Mouse (Mus musculus) megakaryocyte, embryonic 14.5 days (primary cell): ENCODE measurements around the gene Rcor1.

Experiments used
- FLI1 ChIP-seq: IDR thresholded peaks from 2 replicates; pipeline ENCODE4 v1.6.1; 2012; ENCODE audit warnings: low read length, inconsistent platforms, mixed read lengths
- GATA1 ChIP-seq: IDR thresholded peaks from 3 replicates; pipeline ENCODE4 v1.6.1; 2012; ENCODE audit warnings: mixed read lengths, low read length, inconsistent platforms, borderline replicate concordance

DNA sequence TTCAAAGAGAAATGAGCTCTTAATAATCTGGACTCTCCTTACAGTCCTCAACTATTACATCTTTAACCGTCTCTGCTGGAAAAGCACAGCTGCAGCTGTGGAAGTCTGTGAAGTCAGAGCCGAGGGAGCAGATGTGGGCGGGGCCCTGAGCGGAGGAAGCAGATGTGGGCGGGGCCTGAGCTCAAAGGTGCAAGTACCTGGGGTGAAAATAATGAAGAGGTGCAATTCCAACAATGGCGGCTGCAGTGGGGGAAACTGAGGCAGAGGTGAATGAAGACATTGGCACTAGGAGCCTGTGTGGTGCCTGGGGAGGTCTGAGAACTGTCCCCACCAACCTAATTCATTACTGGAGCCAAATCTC is 111.1 kb downstream of the Rcor1 start:
- TF ChIP-seq GATA1 (no peak), FLI1 (no peak)
